Mouse (Mus musculus) hindbrain, embryonic 14.5 days (tissue): ENCODE data around the gene Hoxd11. TPM values are rescaled to one million over a fixed set of nuclear protein-coding genes. Genes with fewer than 3 reads are reported as not detected.

Experiments
- ATAC-seq: fragments of 200-750 bp; cut with Nextera tagmentation; 2 replicates; pipeline ENCODE4 v1.8.0; 2017; ENCODE audit warnings: moderate number of reproducible peaks, mild to moderate bottlenecking, moderate TSS enrichment, moderate library complexity; ENCODE audit not compliant: low FRiP score
- DNase-seq: peaks from one replicate; pipeline ENCODE4 v3.0.0-alpha.2; 2015; ENCODE audit warnings: low spot score
- H3K27ac ChIP-seq: fragments of 300-500 bp; sonication (generic); 2 replicates; pipeline ENCODE4 v1.5.1; 2014; ENCODE audit warnings: mild to moderate bottlenecking, moderate library complexity
- H3K27me3 ChIP-seq: fragments of 300-500 bp; sonication (generic); 2 replicates; pipeline ENCODE4 v1.6.1; 2014; ENCODE audit warnings: mild to moderate bottlenecking, low read length, mixed read lengths; ENCODE audit not compliant: control insufficient read depth, insufficient read depth
- H3K36me3 ChIP-seq: fragments of 300-500 bp; sonication (generic); replicated peaks from 2 replicates; pipeline ENCODE4 v1.6.1; 2014; ENCODE audit not compliant: control insufficient read depth, insufficient read depth
- H3K4me1 ChIP-seq: fragments of 300-500 bp; sonication (generic); replicated peaks from 2 replicates; pipeline ENCODE4 v1.6.1; 2014; ENCODE audit warnings: antibody characterized with exemption, low read length, mixed read lengths; ENCODE audit not compliant: control insufficient read depth, insufficient read depth
- H3K4me2 ChIP-seq: fragments of 300-500 bp; sonication (generic); replicated peaks from 2 replicates; pipeline ENCODE4 v1.6.1; 2014; ENCODE audit warnings: mild to moderate bottlenecking, moderate library complexity
- H3K4me3 ChIP-seq: fragments of 300-500 bp; sonication (generic); replicated peaks from 2 replicates; pipeline ENCODE4 v1.5.1; 2014; ENCODE audit warnings: mild to moderate bottlenecking, low read length
- H3K9ac ChIP-seq: fragments of 300-500 bp; sonication (generic); 2 replicates; pipeline ENCODE4 v1.6.1; 2014
- H3K9me3 ChIP-seq: fragments of 300-500 bp; sonication (generic); 2 replicates; pipeline ENCODE4 v1.6.1; 2016; ENCODE audit warnings: low read length; ENCODE audit not compliant: control insufficient read depth
- WGBS: fragments of 180-500 bp; shearing (Covaris S2); extraction: QIAGEN DNeasy Blood & Tissue Kit; methylation state at CpG from one replicate; pipeline ENCODE4 v1.1.7; 2014; 5-methylcytosine and 5-hydroxymethylcytosine counted together
- polyA plus RNA-seq: library from polyadenylated mRNA; unstranded; fragments of >200 nt; fragmentation: Nextera tagmentation; extraction: Ambion mirVana; gene quantifications from 2 replicates; pipeline ENCODE4 v1.2.1, GENCODE M21; 2014

The Hoxd11 gene
- polyA plus RNA-seq, 1 experiment from 2014 or later = not detected

DNA sequence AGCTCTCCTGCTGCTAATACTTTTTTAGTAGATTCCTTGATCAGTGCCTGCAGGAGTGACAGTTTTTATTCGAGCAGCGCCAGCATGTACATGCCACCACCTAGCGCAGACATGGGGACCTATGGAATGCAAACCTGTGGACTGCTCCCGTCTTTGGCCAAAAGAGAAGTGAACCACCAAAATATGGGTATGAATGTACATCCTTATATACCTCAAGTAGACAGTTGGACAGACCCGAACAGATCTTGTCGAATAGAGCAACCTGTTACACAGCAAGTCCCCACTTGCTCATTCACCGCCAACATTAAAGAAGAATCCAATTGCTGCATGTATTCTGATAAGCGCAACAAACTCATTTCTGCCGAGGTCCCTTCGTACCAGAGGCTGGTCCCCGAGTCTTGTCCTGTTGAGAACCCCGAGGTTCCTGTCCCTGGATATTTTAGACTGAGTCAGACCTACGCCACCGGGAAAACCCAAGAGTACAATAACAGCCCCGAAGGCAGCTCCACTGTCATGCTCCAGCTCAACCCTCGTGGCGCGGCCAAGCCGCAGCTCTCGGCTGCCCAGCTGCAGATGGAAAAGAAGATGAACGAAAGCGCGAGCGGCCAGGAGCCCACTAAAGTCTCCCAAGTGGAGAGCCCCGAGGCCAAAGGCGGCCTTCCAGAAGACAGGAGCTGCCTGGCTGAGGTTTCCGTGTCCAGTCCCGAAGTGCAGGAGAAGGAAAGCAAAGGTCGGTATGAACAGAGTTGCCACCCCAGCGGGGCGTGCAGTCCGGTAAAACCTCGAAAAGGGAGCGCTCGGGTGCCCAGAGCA is 12.8 kb downstream of the Hoxd11 start:
- DNase-seq = no peak
- ATAC-seq = no peak
- H3K4me1 ChIP-seq = 0 out of 2 replicates have a peak, but pooled peaks cover 5% of the 10 kb centered on the region
- H3K4me3 ChIP-seq = no peak overlapping the region
- no peaks in the 10 kb centered on the region for H3K36me3 ChIP-seq
- peaks cover 99% of the 10 kb centered on the region for H3K27me3 ChIP-seq
- no peak overlapping the region for H3K9ac ChIP-seq
- H3K9me3 ChIP-seq = peaks cover 3% of the 10 kb centered on the region; the same call in 1 of the 2 replicates
- H3K27ac ChIP-seq = no peak overlapping the region
- WGBS = 4% methylated on average over 35 of the region's 35 CpGs
- H3K4me2 ChIP-seq = no peak overlapping the region

- DNase-seq = no peak
- Histone ChIP-seq H3K27me3 (peaks cover 99% of the 10 kb centered on the region), H3K9ac (no peak overlapping the region), H3K36me3 (no peaks in the 10 kb centered on the region), H3K4me1 (0 out of 2 replicates have a peak, but pooled peaks cover 8% of the 10 kb centered on the region), H3K27ac (no peak overlapping the region), H3K9me3 (peaks cover 3% of the 10 kb centered on the region; the same call in 1 of the 2 replicates), H3K4me2 (no peak overlapping the region), H3K4me3 (no peak overlapping the region)
- 2% methylated on average over 20 of the region's 20 CpGs for WGBS
- no peak for ATAC-seq
Observed at GRCm38 (mm10) chr2:74692808-74693431, 13.6 kb downstream of the Hoxd11 start.

GRCm38 (mm10) chr2:74693432-74693827 is 14.1 kb downstream of the Hoxd11 start:
- no peaks in the 10 kb centered on the region for H3K36me3 ChIP-seq
- WGBS = 13% methylated on average over 4 of the region's 4 CpGs
- H3K27me3 ChIP-seq = peaks cover 99% of the 10 kb centered on the region
- H3K4me2 ChIP-seq = no peak overlapping the region
- no peak overlapping the region for H3K27ac ChIP-seq
- H3K4me3 ChIP-seq = no peak overlapping the region
- H3K9ac ChIP-seq = no peak overlapping the region
- 0 out of 2 replicates have a peak, but pooled peaks cover 10% of the 10 kb centered on the region for H3K4me1 ChIP-seq
- DNase-seq (no peak), ATAC-seq (no peak)
- H3K9me3 ChIP-seq = peaks cover 3% of the 10 kb centered on the region; the same call in 1 of the 2 replicates

DNA sequence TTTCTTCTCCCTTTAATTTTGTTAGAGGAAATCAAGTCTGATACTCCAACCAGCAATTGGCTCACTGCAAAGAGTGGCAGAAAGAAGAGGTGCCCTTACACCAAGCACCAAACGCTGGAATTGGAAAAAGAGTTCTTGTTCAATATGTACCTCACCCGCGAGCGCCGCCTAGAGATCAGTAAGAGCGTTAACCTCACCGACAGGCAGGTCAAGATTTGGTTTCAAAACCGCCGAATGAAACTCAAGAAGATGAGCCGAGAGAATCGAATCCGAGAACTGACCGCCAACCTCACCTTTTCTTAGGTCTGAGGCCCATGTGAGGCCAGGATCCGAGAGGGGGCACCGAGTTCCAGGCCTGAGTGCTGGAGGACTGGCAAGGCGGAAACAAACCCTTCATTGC is 14.7 kb downstream of the Hoxd11 start:
- H3K27ac ChIP-seq = no peak overlapping the region
- peaks cover 95% of the 10 kb centered on the region for H3K27me3 ChIP-seq
- H3K9ac ChIP-seq = no peak overlapping the region
- DNase-seq (no peak), ATAC-seq (no peak)
- WGBS = 1% methylated on average over 16 of the region's 16 CpGs
- no peak overlapping the region for H3K4me3 ChIP-seq
- H3K36me3 ChIP-seq = no peaks in the 10 kb centered on the region
- 0 out of 2 replicates have a peak, but pooled peaks cover 10% of the 10 kb centered on the region for H3K4me1 ChIP-seq
- H3K4me2 ChIP-seq = no peak overlapping the region
- H3K9me3 ChIP-seq = peaks cover 3% of the 10 kb centered on the region; the same call in 1 of the 2 replicates

DNA sequence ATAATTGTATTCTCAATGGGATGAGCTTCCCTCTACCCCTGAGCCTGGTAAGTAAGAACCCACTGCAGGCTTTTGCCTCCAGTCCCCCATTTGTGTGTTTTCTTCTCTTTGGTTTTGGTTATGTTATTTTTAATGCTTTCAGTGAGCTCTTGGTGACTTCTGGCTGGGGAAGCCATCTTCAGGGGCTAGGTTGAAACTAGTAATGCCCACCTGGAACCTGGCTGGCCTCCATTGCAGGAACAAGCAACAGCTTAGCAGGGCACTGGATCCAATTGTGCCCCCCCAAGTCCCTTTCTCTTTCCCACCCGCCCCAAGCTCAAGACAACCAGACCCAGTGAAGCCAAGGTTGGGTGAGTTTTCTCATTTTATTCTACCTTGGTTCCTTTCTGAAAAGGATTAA is 16.0 kb downstream of the Hoxd11 start:
- peaks cover 92% of the 10 kb centered on the region for H3K27me3 ChIP-seq
- no peak overlapping the region for H3K4me2 ChIP-seq
- H3K9ac ChIP-seq = no peak overlapping the region
- H3K4me1 ChIP-seq = 0 out of 2 replicates have a peak, but pooled peaks cover 10% of the 10 kb centered on the region
- no peaks in the 10 kb centered on the region for H3K36me3 ChIP-seq
- DNase-seq (no peak), ATAC-seq (no peak)
- H3K4me3 ChIP-seq = no peak overlapping the region
- H3K9me3 ChIP-seq = peaks cover 3% of the 10 kb centered on the region; the same call in 1 of the 2 replicates
- no peak overlapping the region for H3K27ac ChIP-seq
- 6% methylated on average over 1 of the region's 1 CpGs for WGBS

DNA sequence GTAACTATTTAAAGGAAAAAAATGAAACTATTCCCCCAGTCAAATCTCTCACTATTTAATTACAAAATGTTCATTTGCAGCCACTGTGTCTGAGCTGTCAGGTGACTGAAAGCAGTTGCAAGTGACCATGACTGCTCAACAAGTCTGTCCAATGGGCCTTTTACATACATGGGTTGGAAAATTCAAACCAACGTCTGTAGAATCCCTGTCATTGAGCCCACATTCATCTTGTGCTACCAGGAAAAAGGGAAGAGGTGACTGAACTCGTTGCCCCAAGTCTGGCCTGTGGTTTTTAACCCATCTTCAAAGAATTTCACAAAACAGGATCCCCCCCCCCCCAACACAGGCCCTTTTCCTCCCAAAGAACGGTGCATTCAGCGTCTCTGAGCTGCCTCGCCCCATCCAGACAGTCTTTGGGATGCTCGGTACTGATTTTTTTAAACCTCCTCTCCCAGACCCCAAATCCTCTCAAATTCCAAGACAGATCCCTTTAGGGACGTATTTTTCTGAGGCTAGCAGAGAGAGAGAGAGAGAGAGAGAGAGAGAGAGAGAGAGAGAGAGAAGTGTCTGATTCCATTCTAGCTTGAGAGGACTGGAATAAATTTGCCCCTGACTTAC is 16.6 kb downstream of the Hoxd11 start:
- Histone ChIP-seq H3K4me2 (no peak overlapping the region), H3K36me3 (no peaks in the 10 kb centered on the region), H3K4me1 (0 out of 2 replicates have a peak, but pooled peaks cover 10% of the 10 kb centered on the region), H3K9ac (no peak overlapping the region), H3K27me3 (peaks cover 92% of the 10 kb centered on the region), H3K9me3 (peaks cover 3% of the 10 kb centered on the region; the same call in 1 of the 2 replicates), H3K4me3 (no peak overlapping the region), H3K27ac (no peak overlapping the region)
- under 1% methylated on average over 7 of the region's 7 CpGs for WGBS
- no peak for DNase-seq
- no peak for ATAC-seq

DNA sequence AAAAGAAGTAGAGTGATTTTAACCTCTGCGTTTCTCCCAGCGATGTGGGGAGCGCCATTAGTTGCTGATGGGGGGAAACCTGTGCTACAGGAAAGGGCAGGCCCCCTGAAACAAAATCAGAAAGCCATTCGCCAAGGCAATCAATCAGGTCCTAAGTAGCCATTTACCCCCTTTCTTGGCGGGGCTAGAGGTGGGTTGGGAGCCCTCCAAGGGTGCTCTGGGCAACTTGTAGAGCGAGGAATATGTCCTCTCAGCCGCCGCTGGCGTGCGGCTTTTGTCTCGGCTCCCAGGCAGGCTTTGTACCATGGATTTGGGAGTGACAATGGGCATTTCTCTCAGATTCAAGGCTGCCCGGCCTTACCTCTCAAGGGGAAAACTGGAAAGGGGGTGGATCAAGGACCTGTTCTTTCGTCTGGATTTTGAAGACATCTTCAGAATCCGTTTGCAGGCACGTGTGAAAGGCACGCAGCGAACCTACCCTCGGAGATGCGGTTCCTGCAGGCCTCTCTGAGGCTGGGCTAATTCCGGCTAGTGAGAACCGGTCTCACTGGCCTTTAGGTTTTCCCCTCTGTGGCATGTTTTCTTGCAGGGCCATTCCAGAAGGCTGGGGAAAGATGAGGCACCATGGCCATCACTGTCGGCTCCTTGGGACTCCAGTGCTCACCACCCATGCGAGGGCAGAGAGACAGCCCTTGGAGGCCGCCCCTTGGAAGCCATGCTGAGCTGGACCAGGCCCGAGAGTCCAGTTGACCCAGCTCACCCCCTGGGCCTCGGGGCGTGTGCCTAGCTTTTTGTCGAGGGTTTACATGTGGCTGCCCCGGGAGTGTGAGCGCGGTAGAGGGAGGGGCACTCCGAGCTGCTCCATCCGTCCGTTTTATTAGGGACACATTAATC is 17.3 kb downstream of the Hoxd11 start:
- ATAC-seq = no peak
- H3K27me3 ChIP-seq = peaks cover 92% of the 10 kb centered on the region
- H3K4me1 ChIP-seq = 0 out of 2 replicates have a peak, but pooled peaks cover 7% of the 10 kb centered on the region

GRCm38 (mm10) chr2:74697567-74698121 is 18.3 kb downstream of the Hoxd11 start, which contains the start of gene Hoxd9:
Gene Hoxd9 (plus strand): TSS chr2:74697727.
- H3K4me1 ChIP-seq = 0 out of 2 replicates have a peak, but pooled peaks cover 5% of the 10 kb centered on the region
- ATAC-seq (peak; percentile 46; the same call in 1 of the 2 replicates), DNase-seq (no peak)
- WGBS = under 1% methylated on average over 43 of the region's 43 CpGs
- no peak within 1 kb of the TSS for H3K27ac ChIP-seq
- no peaks in the 10 kb centered on the region for H3K9me3 ChIP-seq
- no peaks in the 10 kb centered on the region for H3K36me3 ChIP-seq
- H3K9ac ChIP-seq = no peak within 1 kb of the TSS
- H3K4me2 ChIP-seq = peak within 1 kb of the TSS; percentile 46
- H3K4me3 ChIP-seq = peak within 1 kb of the TSS; percentile 25
- H3K27me3 ChIP-seq = peaks cover 91% of the 10 kb centered on the region

More for the DNA sequence above, 17.3 kb downstream of the Hoxd11 start:
- Histone ChIP-seq H3K4me2 (no peak overlapping the region), H3K4me3 (no peak overlapping the region), H3K36me3 (no peaks in the 10 kb centered on the region), H3K9me3 (no peaks in the 10 kb centered on the region), H3K27ac (no peak overlapping the region), H3K9ac (no peak overlapping the region)
- no peak for DNase-seq
- 2% methylated on average over 34 of the region's 34 CpGs for WGBS
